ENCODE assay signal across 9 mouse cellular contexts in genomic region chr10:95677356-95678109, GRCm38 (mm10). TPM values are rescaled to one million over a fixed set of nuclear protein-coding genes. Genes with fewer than 3 reads are reported as not detected.
DNase-seq lines count a peak whose midpoint lies in the region; ATAC-seq and TF ChIP-seq lines count a peak whose summit lies in the region.
"Had no signal": no experiment of that assay in that cellular context is flagged by ENCODE, and none has a peak within 500 bp of the region (broad histone marks: within the 10 kb centered on the region; RNA-seq: fewer than 3 reads in every experiment).

No protein-coding gene starts in this region.

- H3K27me3 ChIP-seq in intestine, postnatal 0 days (replicated peaks; ENCODE audit: control insufficient read depth, insufficient read depth, low read length): no peaks in the 10 kb centered on the region
- peaks cover 27% of the 10 kb centered on the region; the same call in 1 of the 2 replicates for H3K27me3 ChIP-seq in liver, embryonic 12.5 days (replicated peaks)
- no peaks in the 10 kb centered on the region for H3K27me3 ChIP-seq in neural tube, embryonic 15.5 days (replicated peaks)

- intact Hi-C loops in left cerebral cortex, adult 2 months (cut with DNase I): no loop called here

- no peak for ATAC-seq in intestine, postnatal 0 days
- ATAC-seq in liver, embryonic 12.5 days: peak; percentile 58
- ATAC-seq in neural tube, embryonic 15.5 days (ENCODE audit: low FRiP score): no peak

- H3K4me1 ChIP-seq in bone marrow, adult 2 months (ENCODE audit: control insufficient read depth, insufficient read depth, low read length): peaks cover 3% of the 10 kb centered on the region; the same call in 1 of the 2 replicates
- no peaks in the 10 kb centered on the region; the same call in 1 of the 2 replicates for H3K4me1 ChIP-seq in intestine, postnatal 0 days (replicated peaks; ENCODE audit: control insufficient read depth, insufficient read depth, low read length)
- peaks cover 46% of the 10 kb centered on the region for H3K4me1 ChIP-seq in liver, embryonic 12.5 days
- H3K4me1 ChIP-seq in neural tube, embryonic 15.5 days: peaks cover 14% of the 10 kb centered on the region

- H3K4me2 ChIP-seq in intestine, postnatal 0 days (replicated peaks; ENCODE audit: low read depth): peak overlapping the region; percentile 38; the same call in 1 of the 2 replicates
- peak overlapping the region; percentile 65 for H3K4me2 ChIP-seq in liver, embryonic 12.5 days
- H3K4me2 ChIP-seq in neural tube, embryonic 15.5 days: peak overlapping the region; percentile 39

- peak in 1 of 2 experiments; percentile 21 for DNase-seq in left cerebral cortex, adult 2 months (ENCODE audit: extremely low spot score in 1 of 2, low spot score in 2 of 2)
- no peak for DNase-seq in left cerebral cortex, adult 8-10 months (ENCODE audit: low spot score in 2 of 2)
- DNase-seq in gastrocnemius, postnatal 25 days: peak; percentile 75
- no peak for DNase-seq in retina, postnatal 1 day

- under 1% methylated on average over 22 of the region's 22 CpGs for WGBS in bone marrow, adult 2 months
- WGBS in intestine, postnatal 0 days: 51% methylated on average over 22 of the region's 22 CpGs
- 9% methylated on average over 22 of the region's 22 CpGs for WGBS in liver, embryonic 12.5 days (ENCODE audit: insufficient replicate concordance)
- 57% methylated on average over 22 of the region's 22 CpGs for WGBS in neural tube, embryonic 15.5 days

- peak overlapping the region; percentile 55; the same call in 1 of the 2 replicates for H3K27ac ChIP-seq in left cerebral cortex, adult 2 months
- peak overlapping the region; percentile 81 for H3K27ac ChIP-seq in bone marrow, adult 2 months (ENCODE audit: control insufficient read depth, insufficient read depth, low read depth, low read length, poor library complexity)
- H3K27ac ChIP-seq in intestine, postnatal 0 days (ENCODE audit: low read depth, low read length): no peak overlapping the region
- H3K27ac ChIP-seq in liver, embryonic 12.5 days: peak overlapping the region; percentile 55
- 0 out of 2 replicates have a peak overlapping the region, but pooled peaks have one; percentile 51 for H3K27ac ChIP-seq in neural tube, embryonic 15.5 days (replicated peaks)

- no peak for TF ChIP-seq CTCF in left cerebral cortex, adult 2 months (IDR thresholded peaks at IDR 0.05)
- no peak for TF ChIP-seq CTCF in bone marrow, adult 2 months (IDR thresholded peaks at IDR 0.05; ENCODE audit: control insufficient read depth, insufficient read depth, low read length)
- no peak for TF ChIP-seq CTCF in intestine, postnatal 0 days (IDR thresholded peaks at IDR 0.05; ENCODE audit: low read depth)

- TF ChIP-seq POLR2A in bone marrow, adult 2 months (IDR thresholded peaks at IDR 0.05; ENCODE audit: borderline replicate concordance, control insufficient read depth, low read depth, low read length): no peak

- peak overlapping the region; percentile 37 for H3K4me3 ChIP-seq in left cerebral cortex, adult 2 months
- peak overlapping the region; percentile 56 for H3K4me3 ChIP-seq in bone marrow, adult 2 months (replicated peaks; ENCODE audit: control insufficient read depth, low read depth, low read length)
- 0 out of 2 replicates have a peak overlapping the region, but pooled peaks have one; percentile 9 for H3K4me3 ChIP-seq in intestine, postnatal 0 days (ENCODE audit: low read depth, low read length)
- peak overlapping the region; percentile 45 for H3K4me3 ChIP-seq in liver, embryonic 12.5 days
- H3K4me3 ChIP-seq in neural tube, embryonic 15.5 days (replicated peaks): peak overlapping the region; percentile 8; the same call in 1 of the 2 replicates

- no peaks in the 10 kb centered on the region for H3K36me3 ChIP-seq in intestine, postnatal 0 days (ENCODE audit: control insufficient read depth, insufficient read depth)
- H3K36me3 ChIP-seq in liver, embryonic 12.5 days: no peaks in the 10 kb centered on the region
- H3K36me3 ChIP-seq in neural tube, embryonic 15.5 days: no peaks in the 10 kb centered on the region

- H3K9ac ChIP-seq in intestine, postnatal 0 days (ENCODE audit: low read depth, low read length): 0 out of 2 replicates have a peak overlapping the region, but pooled peaks have one; percentile 7
- 0 out of 2 replicates have a peak overlapping the region, but pooled peaks have one; percentile 13 for H3K9ac ChIP-seq in liver, embryonic 12.5 days
- no peak overlapping the region for H3K9ac ChIP-seq in neural tube, embryonic 15.5 days (replicated peaks)

- no peaks in the 10 kb centered on the region for H3K9me3 ChIP-seq in intestine, postnatal 0 days (ENCODE audit: control insufficient read depth)
- no peaks in the 10 kb centered on the region for H3K9me3 ChIP-seq in liver, embryonic 12.5 days (replicated peaks)
- H3K9me3 ChIP-seq in neural tube, embryonic 15.5 days (replicated peaks): no peaks in the 10 kb centered on the region

RNA-seq across cellular contexts. Expression of gene Anapc15-ps, which starts 4.3 kb away (rescaled TPM):
- not detected for total RNA-seq in left cerebral cortex, adult 2 months (2021)
- not detected for total RNA-seq in left cerebral cortex, adult 8-10 months (2022)
- 28.2 TPM in 1 of 2 replicates, not detected in the other for polyA plus RNA-seq in bone marrow, adult 2 months (2011; ENCODE audit: insufficient read depth, insufficient read length, low replicate concordance, missing spikeins)
- not detected for total RNA-seq in gastrocnemius, postnatal 25 days (2021)
- not detected in 2 replicates for polyA plus RNA-seq in intestine, postnatal 0 days (2015; fragmentation: Nextera tagmentation; extraction: Ambion mirVana)
- polyA plus RNA-seq in liver, embryonic 12.5 days (2016; fragmentation: Nextera tagmentation; extraction: Ambion mirVana): not detected in 2 replicates
- polyA plus RNA-seq in neural tube, embryonic 15.5 days (2015; fragmentation: Nextera tagmentation; extraction: Ambion mirVana): not detected in 2 replicates
- polyA plus RNA-seq: embryonic facial prominence, embryonic 11.5 days had no signal
